Mouse (Mus musculus) hindbrain, embryonic 16.5 days (tissue): ENCODE data around the gene Pnliprp2. TPM values are rescaled to one million over a fixed set of nuclear protein-coding genes. Genes with fewer than 3 reads are reported as not detected.

Source experiments
- polyA plus RNA-seq: library from polyadenylated mRNA; unstranded; fragments of >200 nt; fragmentation: Nextera tagmentation; extraction: Ambion mirVana; gene quantifications from 2 replicates; pipeline ENCODE4 v1.2.1, GENCODE M21; 2015

Gene Pnliprp2
- polyA plus RNA-seq, 1 experiment from 2014 or later, result 0.13 TPM

Other genes starting within 250 kb of the Pnliprp2 start
- 0.24 TPM in 1 of 2 replicates, not detected in the other for gene Ccdc172, start 247.7 kb upstream of the Pnliprp2 start, polyA plus RNA-seq
- gene Pnlip, start 107.2 kb upstream of the Pnliprp2 start, polyA plus RNA-seq, result 1.5 and 2.4 TPM in 2 replicates
- 0.46 TPM in 1 of 2 replicates, not detected in the other for gene Pnliprp1, start 30.8 kb upstream of the Pnliprp2 start, polyA plus RNA-seq
- gene 1700019N19Rik, start 34.7 kb downstream of the Pnliprp2 start, polyA plus RNA-seq, result not detected in 2 replicates
- 2.1 and 2.2 TPM in 2 replicates for gene Eno4, start 183.7 kb downstream of the Pnliprp2 start, polyA plus RNA-seq
- gene Hspa12a, start 183.9 kb downstream of the Pnliprp2 start, polyA plus RNA-seq, result 62.6 and 73.1 TPM in 2 replicates